Mouse (Mus musculus) adrenal gland, postnatal 10 days (tissue): Measurements from ENCODE around the gene Sh3bgrl3. TPM values are rescaled to one million over a fixed set of nuclear protein-coding genes. Genes with fewer than 3 reads are reported as not detected.

ENCODE experiments used
- DNase-seq: peaks from one replicate; pipeline ENCODE4 v3.0.0; 2021; ENCODE audit warnings: mixed read lengths
- total RNA-seq, 2 experiments: library from RNA; stranded (reverse); gene quantifications; 2 replicates each; pipeline ENCODE4 v1.2.3; 2021

The Sh3bgrl3 gene
- total RNA-seq, 2 experiments from 2014 or later, result 94.4 to 103 TPM

GRCm38 (mm10) chr4:134080674-134081073 lies 47.9 kb downstream of the Sh3bgrl3 start:
- DNase-seq, result no peak

GRCm38 (mm10) chr4:134078694-134079093 lies 49.9 kb downstream of the Sh3bgrl3 start:
- peak; percentile 48 for DNase-seq

Other genes starting within 250 kb of the Sh3bgrl3 start
- 10 to 100 TPM; 19.6 to 19.9 TPM for gene Rps6ka1, start 241.0 kb downstream of the Sh3bgrl3 start, total RNA-seq
- 100 to 1,000 TPM; 273 to 322 TPM for gene Hmgn2, start 160.1 kb downstream of the Sh3bgrl3 start, total RNA-seq
- gene Dhdds, start 127.9 kb downstream of the Sh3bgrl3 start, total RNA-seq, result 10 to 100 TPM; 30.7 to 35.8 TPM
- under 1 TPM; 0.18 to 0.36 TPM for gene Lin28a, start 109.9 kb downstream of the Sh3bgrl3 start, total RNA-seq
- gene Zfp683, start 75.0 kb downstream of the Sh3bgrl3 start, total RNA-seq, result under 1 TPM in 1 of 2 experiments, not detected in 1; 0.24 TPM
- under 1 TPM; 0.82 to 0.96 TPM for gene Crybg2, start 68.0 kb downstream of the Sh3bgrl3 start, total RNA-seq
- 10 to 100 TPM; 30.6 to 33.6 TPM for gene Cd52, start 33.7 kb downstream of the Sh3bgrl3 start, total RNA-seq
- 1 to 10 TPM; 4.1 to 7.5 TPM for gene Ubxn11, start 26.2 kb downstream of the Sh3bgrl3 start, total RNA-seq
- 10 to 100 TPM; 20.8 to 28.2 TPM for gene Cep85, start 58.3 kb upstream of the Sh3bgrl3 start, total RNA-seq
- not detected for gene Gm7534, start 74.2 kb upstream of the Sh3bgrl3 start, total RNA-seq
- gene Catsper4, start 98.6 kb upstream of the Sh3bgrl3 start, total RNA-seq, result not detected
- under 1 TPM; 0.45 to 0.51 TPM for gene Cnksr1, start 109.6 kb upstream of the Sh3bgrl3 start, total RNA-seq
- not detected for gene E130218I03Rik, start 114.9 kb upstream of the Sh3bgrl3 start, total RNA-seq
- 10 to 100 TPM in 1 of 2 experiments, 1 to 10 TPM in 1; 7.9 to 10.1 TPM for gene Zfp593, start 116.8 kb upstream of the Sh3bgrl3 start, total RNA-seq
- not detected for gene Gm30191, start 118.1 kb upstream of the Sh3bgrl3 start, total RNA-seq
- 10 to 100 TPM; 12.3 to 21.7 TPM for gene Grrp1, start 125.3 kb upstream of the Sh3bgrl3 start, total RNA-seq
- gene Pdik1l, start 159.1 kb upstream of the Sh3bgrl3 start, total RNA-seq, result 10 to 100 TPM; 15.8 to 21.3 TPM
- 1 to 10 TPM; 3.2 to 8.2 TPM for gene Trim63, start 186.3 kb upstream of the Sh3bgrl3 start, total RNA-seq
- 10 to 100 TPM; 13.7 to 17.4 TPM for gene Slc30a2, start 214.4 kb upstream of the Sh3bgrl3 start, total RNA-seq